Mouse (Mus musculus): ENCODE data around the gene Cnga4. TPM values are rescaled to one million over a fixed set of nuclear protein-coding genes. Genes with fewer than 3 reads are reported as not detected.
A peak's percentile ranks its signal among the peaks of the same experiment; 100 is the strongest.
"Not testable (repeated sequence)": the region's sequence is repeated elsewhere in the genome, so short reads cannot be mapped to it uniquely, and the experiment has no call there.

Cnga4 gene
- polyA plus RNA-seq, 1 experiment from 2014 or later, result 0.08 TPM

DNA sequence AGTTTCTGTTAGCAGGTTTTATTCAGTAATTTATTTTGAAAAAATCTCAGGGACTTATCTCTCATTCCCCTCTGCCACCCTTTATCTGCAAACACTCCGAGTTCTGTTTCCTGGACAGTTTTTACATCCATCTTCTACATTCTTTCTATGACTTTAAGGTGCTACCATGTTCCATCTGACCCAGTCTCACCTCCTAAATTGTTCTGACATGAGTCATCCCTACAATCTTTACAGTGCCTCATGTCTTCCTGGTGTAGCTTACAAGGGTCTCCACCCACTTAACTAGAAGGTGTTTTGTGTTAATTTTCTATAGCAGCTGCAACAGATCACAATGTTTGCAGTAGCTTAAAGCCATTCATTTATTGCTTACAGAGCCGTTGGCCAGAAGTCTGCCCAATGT lies 16.5 kb downstream of the Cnga4 start:
- H3K4me3 ChIP-seq (replicated peaks), result no peak overlapping the region
- H3K36me3 ChIP-seq, result no peaks in the 10 kb centered on the region
- no peak overlapping the region for H3K4me2 ChIP-seq
- peaks cover 9% of the 10 kb centered on the region for H3K4me1 ChIP-seq
- H3K9me3 ChIP-seq (replicated peaks), result no peaks in the 10 kb centered on the region
- H3K27me3 ChIP-seq, result peaks cover 22% of the 10 kb centered on the region
- ATAC-seq (replicated peaks; ENCODE audit: low FRiP score), result no peak
- 31% methylated on average over 2 of the region's 2 CpGs for WGBS
- no peak overlapping the region for H3K27ac ChIP-seq
- H3K9ac ChIP-seq, result no peak overlapping the region

DNA sequence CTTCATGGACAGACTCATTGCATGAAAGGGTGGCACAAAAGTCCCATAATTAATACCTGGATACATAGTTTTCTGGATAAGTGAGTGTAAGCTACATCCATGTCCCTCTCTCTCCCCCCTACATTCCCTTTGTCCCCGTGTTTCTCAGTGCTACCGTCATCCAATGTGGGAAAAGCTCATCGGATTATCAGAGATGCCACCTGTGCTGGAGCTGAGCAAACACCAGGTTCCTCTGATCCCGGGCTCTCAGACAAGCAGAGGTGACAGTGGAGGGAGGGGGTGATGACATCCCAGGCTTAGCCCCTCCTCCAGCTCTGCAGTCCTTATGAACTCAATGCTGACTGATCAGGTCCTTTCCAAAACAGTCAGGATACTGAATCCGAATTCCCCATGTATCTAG lies 20.0 kb downstream of the Cnga4 start:
- Histone ChIP-seq H3K27me3 (peaks cover 42% of the 10 kb centered on the region), H3K36me3 (no peaks in the 10 kb centered on the region), H3K4me2 (no peak overlapping the region), H3K4me3 (replicated peaks) (no peak overlapping the region), H3K27ac (no peak overlapping the region), H3K9me3 (replicated peaks) (no peaks in the 10 kb centered on the region), H3K9ac (no peak overlapping the region), H3K4me1 (peaks cover 11% of the 10 kb centered on the region)
- no peak for ATAC-seq (replicated peaks; ENCODE audit: low FRiP score)
- WGBS, result 25% methylated on average over 5 of the region's 5 CpGs

DNA sequence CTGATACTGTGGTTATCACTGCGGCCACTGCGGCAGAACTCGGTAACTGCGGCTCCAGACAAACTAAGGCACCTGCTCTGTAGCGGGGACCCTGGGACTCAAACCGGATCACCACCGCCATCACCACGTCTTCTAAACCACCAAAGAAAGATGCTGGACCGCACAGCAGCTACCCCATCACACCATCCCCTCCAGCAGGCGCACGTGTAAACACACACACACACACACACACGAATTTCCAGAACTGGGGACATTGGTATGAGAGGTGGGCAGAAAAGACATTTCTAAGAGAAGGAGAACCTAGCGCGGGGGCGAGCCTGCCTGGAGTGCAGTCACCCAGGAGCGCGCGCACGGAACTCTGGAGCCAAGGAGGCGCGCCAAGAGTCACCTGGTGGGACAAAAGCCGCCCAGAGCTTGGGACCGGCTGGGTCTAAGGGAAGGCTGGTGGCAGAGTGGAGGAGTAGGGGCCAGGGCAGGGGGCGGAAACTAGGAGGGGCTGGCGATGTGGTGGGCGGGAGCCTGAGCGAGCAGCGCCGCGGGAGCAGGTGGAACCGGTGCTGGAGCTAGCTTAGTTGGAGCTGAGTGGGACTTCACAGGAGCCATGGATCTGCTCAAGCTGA lies 21.2 kb downstream of the Cnga4 start, which contains the start of gene Cckbr:
Cckbr (plus strand) TSS at position 308 of the 620 bp plus-strand sequence.
- H3K36me3 ChIP-seq, result no peaks in the 10 kb centered on the region
- ATAC-seq (replicated peaks; ENCODE audit: low FRiP score), result peak; percentile 92
- H3K27me3 ChIP-seq, result peaks cover 42% of the 10 kb centered on the region
- no peak within 1 kb of the TSS for H3K27ac ChIP-seq
- peak within 1 kb of the TSS; percentile 82 for H3K4me2 ChIP-seq
- under 1% methylated on average over 31 of the region's 31 CpGs for WGBS
- peaks cover 11% of the 10 kb centered on the region for H3K4me1 ChIP-seq
- no peaks in the 10 kb centered on the region for H3K9me3 ChIP-seq (replicated peaks)
- peak within 1 kb of the TSS; percentile 43 for H3K4me3 ChIP-seq (replicated peaks)
- peak within 1 kb of the TSS; percentile 17; the same call in 1 of the 2 replicates for H3K9ac ChIP-seq

DNA sequence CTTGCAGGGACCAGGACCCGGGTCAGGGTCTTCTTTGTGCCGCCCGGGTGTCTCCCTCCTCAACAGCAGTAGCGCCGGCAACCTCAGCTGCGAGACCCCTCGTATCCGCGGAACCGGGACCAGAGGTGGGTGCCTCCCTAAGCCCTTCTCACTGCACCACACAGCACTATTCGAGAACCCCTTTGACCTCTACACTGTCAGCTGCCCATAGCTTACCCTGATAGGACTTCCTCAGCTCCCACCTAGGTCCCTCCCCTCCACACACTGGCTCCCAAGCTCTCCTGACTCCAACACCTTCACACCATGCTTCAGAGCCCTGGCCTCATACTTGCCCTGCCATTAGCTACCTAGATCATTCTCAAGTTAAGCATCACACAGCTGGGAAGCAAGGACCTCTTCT lies 21.7 kb downstream of the Cnga4 start:
- peak overlapping the region; percentile 17; the same call in 1 of the 2 replicates for H3K9ac ChIP-seq
- WGBS, result 1% methylated on average over 11 of the region's 11 CpGs
- H3K4me3 ChIP-seq (replicated peaks), result peak overlapping the region; percentile 43
- peaks cover 11% of the 10 kb centered on the region for H3K4me1 ChIP-seq
- H3K36me3 ChIP-seq, result no peaks in the 10 kb centered on the region
- ATAC-seq (replicated peaks; ENCODE audit: low FRiP score), result peak; percentile 73
- peak overlapping the region; percentile 82 for H3K4me2 ChIP-seq
- no peak overlapping the region for H3K27ac ChIP-seq
- H3K27me3 ChIP-seq, result peaks cover 42% of the 10 kb centered on the region
- H3K9me3 ChIP-seq (replicated peaks), result no peaks in the 10 kb centered on the region

DNA sequence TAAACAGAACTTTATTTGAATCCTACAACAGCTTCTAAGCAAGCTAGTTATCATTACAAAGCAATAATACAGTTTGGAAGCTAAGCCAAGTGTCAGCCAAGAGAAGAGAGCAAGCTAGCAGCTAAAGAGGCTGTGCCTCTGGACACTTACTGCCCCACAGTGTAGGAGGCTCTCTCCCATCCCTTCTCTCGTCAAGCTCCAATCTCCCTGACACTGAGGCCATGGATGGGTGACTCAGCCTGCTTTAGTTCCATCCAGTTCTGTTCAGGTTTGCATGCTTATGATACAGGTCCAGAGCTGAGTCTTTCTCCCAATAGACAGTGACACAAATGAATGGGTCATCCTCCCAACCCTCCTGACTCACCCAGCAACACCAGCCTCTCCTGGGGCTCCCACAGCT lies 27.7 kb downstream of the Cnga4 start:
- no peak overlapping the region for H3K4me3 ChIP-seq (replicated peaks)
- WGBS, result 40% methylated on average over 1 of the region's 1 CpGs
- H3K27me3 ChIP-seq, result peaks cover 8% of the 10 kb centered on the region; the same call in 1 of the 2 replicates
- no peak overlapping the region for H3K27ac ChIP-seq
- no peaks in the 10 kb centered on the region for H3K4me1 ChIP-seq
- no peak overlapping the region for H3K4me2 ChIP-seq
- H3K9ac ChIP-seq, result no peak overlapping the region
- no peaks in the 10 kb centered on the region for H3K36me3 ChIP-seq
- H3K9me3 ChIP-seq (replicated peaks), result no peaks in the 10 kb centered on the region
- ATAC-seq (replicated peaks; ENCODE audit: low FRiP score), result peak; percentile 88

DNA sequence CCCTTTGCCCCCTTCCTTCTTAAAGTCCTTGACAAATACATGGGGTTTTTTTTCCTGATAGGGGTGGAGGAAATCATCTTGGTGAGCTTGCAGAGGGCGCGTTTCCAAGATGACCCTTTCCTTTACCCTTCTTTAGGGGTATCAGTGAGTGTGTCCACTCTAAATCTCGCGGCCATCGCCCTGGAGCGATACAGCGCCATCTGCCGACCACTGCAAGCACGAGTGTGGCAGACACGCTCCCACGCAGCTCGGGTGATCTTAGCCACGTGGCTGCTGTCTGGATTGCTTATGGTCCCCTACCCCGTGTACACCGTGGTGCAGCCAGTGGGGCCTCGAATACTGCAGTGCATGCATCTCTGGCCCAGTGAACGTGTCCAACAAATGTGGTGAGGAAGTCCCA lies 29.5 kb downstream of the Cnga4 start:
- WGBS, result 88% methylated on average over 17 of the region's 17 CpGs
- Histone ChIP-seq H3K4me2 (no peak overlapping the region), H3K4me1 (no peaks in the 10 kb centered on the region), H3K9ac (no peak overlapping the region), H3K9me3 (replicated peaks) (no peaks in the 10 kb centered on the region), H3K27ac (no peak overlapping the region), H3K36me3 (no peaks in the 10 kb centered on the region), H3K4me3 (replicated peaks) (no peak overlapping the region), H3K27me3 (no peaks in the 10 kb centered on the region)
- no peak for ATAC-seq (replicated peaks; ENCODE audit: low FRiP score)

DNA sequence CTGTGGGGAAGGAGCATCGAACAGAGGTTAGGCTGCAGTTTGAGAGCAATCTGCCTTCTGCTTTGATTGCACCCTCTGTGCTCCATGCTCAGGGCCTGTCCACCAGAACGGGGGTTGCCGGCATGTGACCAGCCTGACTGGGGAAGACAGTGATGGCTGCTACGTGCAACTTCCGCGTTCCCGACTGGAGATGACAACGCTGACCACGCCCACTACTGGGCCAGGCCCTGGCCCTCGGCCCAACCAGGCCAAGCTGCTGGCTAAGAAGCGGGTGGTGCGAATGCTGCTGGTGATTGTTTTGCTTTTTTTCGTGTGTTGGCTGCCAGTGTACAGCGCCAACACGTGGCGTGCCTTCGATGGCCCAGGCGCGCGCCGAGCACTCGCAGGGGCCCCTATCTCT lies 30.4 kb downstream of the Cnga4 start:
- WGBS, result 75% methylated on average over 22 of the region's 22 CpGs
- no peaks in the 10 kb centered on the region for H3K9me3 ChIP-seq (replicated peaks)

DNA sequence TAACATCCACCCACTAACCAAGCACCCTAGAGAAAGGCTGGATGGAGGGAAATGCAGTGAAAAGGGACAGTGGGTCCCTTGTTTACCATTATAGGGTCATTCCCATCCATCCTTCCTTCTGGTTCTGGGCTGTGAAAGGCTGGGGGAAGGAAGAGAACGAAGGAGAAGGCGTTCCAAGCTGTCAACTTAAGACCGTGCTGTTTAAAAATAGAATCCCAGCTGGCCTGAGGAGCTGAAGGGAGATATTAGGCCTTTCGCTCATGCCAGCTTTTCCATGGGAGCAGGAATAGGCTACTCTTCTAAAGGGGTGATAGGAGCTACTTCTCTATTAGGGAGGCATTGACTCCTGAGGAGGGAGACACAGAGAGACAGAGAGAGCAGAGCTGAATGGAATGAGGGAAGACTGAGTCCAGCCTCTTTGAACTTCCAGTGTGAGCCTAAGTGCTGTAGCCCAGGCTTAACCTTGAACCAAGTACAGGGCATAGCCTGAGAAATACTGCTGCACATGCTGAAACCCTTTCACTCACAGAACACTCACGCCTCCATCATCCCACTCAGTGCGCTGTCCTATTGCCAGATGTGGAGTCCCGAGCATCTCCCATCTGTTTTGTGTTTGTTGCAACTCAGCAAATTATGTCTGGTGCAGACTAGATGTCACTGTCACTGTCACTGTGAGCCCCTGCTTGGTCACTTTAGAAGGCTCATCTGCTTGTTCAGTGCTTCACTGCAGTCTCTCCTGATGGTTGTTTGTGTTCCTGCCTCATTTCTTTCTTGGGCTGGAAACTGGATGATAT lies 33.8 kb downstream of the Cnga4 start:
- no peak for ATAC-seq (replicated peaks; ENCODE audit: low FRiP score)
- 71% methylated on average over 7 of the region's 7 CpGs for WGBS
- no peaks in the 10 kb centered on the region for H3K9me3 ChIP-seq (replicated peaks)

More for the DNA sequence above, 30.4 kb downstream of the Cnga4 start:
- H3K36me3 ChIP-seq, result no peaks in the 10 kb centered on the region
- no peak overlapping the region for H3K27ac ChIP-seq
- H3K4me2 ChIP-seq, result no peak overlapping the region
- no peak overlapping the region for H3K4me3 ChIP-seq (replicated peaks)
- H3K4me1 ChIP-seq, result no peaks in the 10 kb centered on the region
- H3K27me3 ChIP-seq, result no peaks in the 10 kb centered on the region
- H3K9ac ChIP-seq, result no peak overlapping the region
- no peak for ATAC-seq (replicated peaks; ENCODE audit: low FRiP score)

DNA sequence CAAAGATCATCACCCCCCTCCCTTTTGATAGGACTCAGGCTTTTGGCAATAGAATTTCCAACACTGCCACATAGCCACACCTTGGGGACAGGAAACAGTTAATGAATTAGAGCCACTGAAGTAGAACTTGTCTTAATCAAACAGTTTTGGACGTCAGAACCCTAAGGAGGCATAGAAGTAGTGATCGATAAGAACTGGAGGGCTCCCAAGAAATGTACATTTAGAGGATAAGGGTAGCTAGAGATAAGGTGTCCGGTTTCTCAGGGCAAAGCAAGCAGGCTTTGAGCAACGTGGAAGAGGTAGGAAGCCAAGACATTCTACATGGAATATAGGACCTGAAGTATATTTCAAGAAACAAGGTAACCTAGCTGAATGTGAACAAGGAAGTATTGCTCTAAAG lies 37.1 kb downstream of the Cnga4 start:
- WGBS, result 52% methylated on average over 4 of the region's 4 CpGs
- Histone ChIP-seq H3K4me3 (replicated peaks) (no peak overlapping the region), H3K4me1 (no peaks in the 10 kb centered on the region), H3K27ac (no peak overlapping the region), H3K27me3 (no peaks in the 10 kb centered on the region), H3K9ac (no peak overlapping the region), H3K9me3 (replicated peaks) (no peaks in the 10 kb centered on the region), H3K4me2 (no peak overlapping the region), H3K36me3 (no peaks in the 10 kb centered on the region)
- ATAC-seq (replicated peaks; ENCODE audit: low FRiP score), result no peak

More for the DNA sequence above, 33.8 kb downstream of the Cnga4 start:
- no peaks in the 10 kb centered on the region for H3K27me3 ChIP-seq
- no peaks in the 10 kb centered on the region for H3K36me3 ChIP-seq
- H3K9ac ChIP-seq, result no peak overlapping the region
- no peak overlapping the region for H3K4me3 ChIP-seq (replicated peaks)
- H3K27ac ChIP-seq, result no peak overlapping the region
- no peaks in the 10 kb centered on the region for H3K4me1 ChIP-seq
- H3K4me2 ChIP-seq, result no peak overlapping the region

DNA sequence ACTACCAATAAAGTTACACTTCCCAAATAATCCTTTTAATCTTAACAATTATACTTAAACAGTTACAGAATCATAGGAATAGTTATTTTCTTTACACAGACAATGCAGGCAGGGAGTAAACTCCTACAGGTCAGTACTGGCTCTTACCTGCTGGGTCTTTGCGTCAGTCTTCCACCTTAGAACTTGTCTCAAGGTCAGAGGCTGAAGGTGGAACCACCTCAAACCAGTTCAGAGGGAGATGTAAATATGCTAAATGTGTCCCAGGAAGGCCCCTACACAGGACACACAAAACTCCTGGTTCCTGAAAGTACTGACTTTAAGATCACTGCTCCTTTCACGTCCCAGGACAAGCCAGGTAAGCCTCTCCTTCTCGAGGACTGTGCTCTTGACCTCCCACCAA lies 40.7 kb downstream of the Cnga4 start:
- Histone ChIP-seq H3K4me1 (no peaks in the 10 kb centered on the region), H3K9ac (no peak overlapping the region), H3K4me3 (replicated peaks) (no peak overlapping the region), H3K9me3 (replicated peaks) (no peaks in the 10 kb centered on the region), H3K4me2 (no peak overlapping the region), H3K27me3 (no peaks in the 10 kb centered on the region), H3K27ac (no peak overlapping the region), H3K36me3 (no peaks in the 10 kb centered on the region)
- 62% methylated on average over 3 of the region's 3 CpGs for WGBS
- ATAC-seq (replicated peaks; ENCODE audit: low FRiP score), result no peak

DNA sequence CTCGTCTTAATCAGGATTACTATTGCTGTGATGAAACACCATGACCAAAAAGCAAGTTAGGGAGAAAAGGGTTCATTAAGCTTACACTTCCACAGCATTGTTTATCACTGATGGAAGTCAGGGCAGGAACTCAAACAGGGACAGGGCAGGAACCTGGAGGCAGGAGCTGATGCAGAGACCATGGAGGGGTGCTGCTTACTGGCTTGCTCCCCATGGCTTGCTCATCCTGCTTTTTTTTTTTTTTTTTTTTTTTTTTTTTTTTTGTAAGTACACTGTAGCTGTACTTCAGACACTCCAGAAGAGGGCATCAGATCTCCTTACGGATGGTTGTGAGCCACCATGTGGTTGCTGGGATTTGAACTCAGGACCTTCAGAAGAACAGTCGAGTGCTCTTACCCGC lies 49.0 kb downstream of the Cnga4 start:
- WGBS, result 93% methylated on average over 4 of the region's 4 CpGs
- H3K9ac ChIP-seq; H3K27me3 ChIP-seq; H3K4me3 ChIP-seq (replicated peaks); H3K36me3 ChIP-seq; H3K4me2 ChIP-seq; H3K27ac ChIP-seq; H3K9me3 ChIP-seq (replicated peaks); H3K4me1 ChIP-seq; ATAC-seq (replicated peaks; ENCODE audit: low FRiP score): not testable (repeated sequence)
